Mouse (Mus musculus) MEL (cell line): ENCODE results near the gene Oit1. TPM values are rescaled to one million over a fixed set of nuclear protein-coding genes. Genes with fewer than 3 reads are reported as not detected.

ENCODE experiments used
- DNase-seq: peaks from one replicate; pipeline ENCODE4 v3.0.0; 2011; ENCODE audit warnings: low read depth, low spot score
- H3K27ac ChIP-seq: 2 replicates; pipeline ENCODE4 v1.5.1; 2012; ENCODE audit warnings: low read depth, mild to moderate bottlenecking, control low read depth, low read length, moderate library complexity; ENCODE audit not compliant: control insufficient read depth
- H3K27me3 ChIP-seq, 2 experiments: fragments of 150-350 bp in 1 of 2; sonication (generic) in 1 of 2; 2 replicates each; pipeline ENCODE4 v1.6.1; 2012; ENCODE audit warnings: low read length in 2 of 2, mild to moderate bottlenecking in 2 of 2, improper control_type of control experiment in 1 of 2, moderate library complexity in 1 of 2; ENCODE audit not compliant: insufficient read depth in 2 of 2, control insufficient read depth in 1 of 2
- H3K36me3 ChIP-seq, 2 experiments: 2 replicates each; pipeline ENCODE4 v1.6.1; 2012 to 2014; ENCODE audit warnings: low read length in 2 of 2, improper control_type of control experiment in 1 of 2, inconsistent platforms in 1 of 2, mild to moderate bottlenecking in 1 of 2; ENCODE audit not compliant: insufficient read depth in 2 of 2, control insufficient read depth in 1 of 2
- H3K4me1 ChIP-seq, 2 experiments: fragments of 150-350 bp in 1 of 2; sonication (generic) in 1 of 2; 2 replicates each; pipeline ENCODE4 v1.6.1; 2012; ENCODE audit warnings: low read length in 2 of 2, improper control_type of control experiment in 1 of 2, mild to moderate bottlenecking in 1 of 2; ENCODE audit not compliant: insufficient read depth in 2 of 2, control insufficient read depth in 1 of 2
- H3K4me3 ChIP-seq, 2 experiments: fragments of 150-350 bp in 1 of 2; sonication (generic) in 1 of 2; 2 replicates each; pipeline ENCODE4 v1.5.1; 2012; ENCODE audit warnings: low read depth in 2 of 2, low read length in 2 of 2, mild to moderate bottlenecking in 2 of 2, moderate library complexity in 2 of 2, control low read depth in 1 of 2, improper control_type of control experiment in 1 of 2; ENCODE audit not compliant: control insufficient read depth in 1 of 2, insufficient read depth in 1 of 2
- H3K79me2 ChIP-seq: 2 replicates; pipeline ENCODE4 v1.6.1; 2012; ENCODE audit warnings: mild to moderate bottlenecking, low read length, moderate library complexity; ENCODE audit not compliant: control insufficient read depth, poor library complexity, insufficient read depth
- H3K9ac ChIP-seq: 2 replicates; pipeline ENCODE4 v1.6.1; 2012; ENCODE audit warnings: low read depth, mild to moderate bottlenecking, control low read depth, low read length, moderate library complexity; ENCODE audit not compliant: control insufficient read depth, poor library complexity, severe bottlenecking
- H3K9me3 ChIP-seq: fragments of 150-350 bp; sonication (generic); replicated peaks from 2 replicates; pipeline ENCODE4 v1.6.1; 2012; ENCODE audit warnings: mild to moderate bottlenecking, low read length, improper control_type of control experiment, moderate library complexity; ENCODE audit not compliant: insufficient read depth
- CTCF ChIP-seq, 3 experiments: IDR thresholded peaks in 2 of 3; conservative IDR thresholded peaks in 1 of 3; 2 replicates each; pipeline ENCODE4 v1.5.1; 2011 to 2012; ENCODE audit warnings: low read length in 3 of 3, low read depth in 2 of 3, mild to moderate bottlenecking in 2 of 3, improper control_type of control experiment in 1 of 3, inconsistent platforms in 1 of 3, mixed read lengths in 1 of 3, moderate library complexity in 1 of 3; ENCODE audit not compliant: control insufficient read depth in 1 of 3, insufficient read depth in 1 of 3, poor library complexity in 1 of 3, severe bottlenecking in 1 of 3
- E2F4 ChIP-seq: IDR thresholded peaks from 2 replicates; pipeline ENCODE4 v1.6.1; 2011; ENCODE audit warnings: low read depth, low read length, improper control_type of control experiment, borderline replicate concordance
- ELF1 ChIP-seq: IDR thresholded peaks from 2 replicates; pipeline ENCODE4 v1.6.1; 2014; ENCODE audit warnings: low read depth, mild to moderate bottlenecking, inconsistent platforms, low read length, improper control_type of control experiment, moderate library complexity
- ETS1 ChIP-seq: IDR thresholded peaks from 2 replicates; pipeline ENCODE4 v1.6.1; 2012; ENCODE audit warnings: low read depth, mild to moderate bottlenecking, inconsistent platforms, low read length, improper control_type of control experiment, moderate library complexity
- GABPA ChIP-seq: IDR thresholded peaks from 2 replicates; pipeline ENCODE4 v1.6.1; 2012; ENCODE audit warnings: low read depth, mild to moderate bottlenecking, inconsistent platforms, low read length, improper control_type of control experiment, moderate library complexity
- GATA1 ChIP-seq: IDR thresholded peaks from 2 replicates; pipeline ENCODE4 v1.6.1; 2011; ENCODE audit warnings: low read depth, low read length, improper control_type of control experiment
- HCFC1 ChIP-seq: IDR thresholded peaks from 2 replicates; pipeline ENCODE4 v1.6.1; 2012; ENCODE audit warnings: low read depth, mild to moderate bottlenecking, inconsistent platforms, low read length, improper control_type of control experiment, moderate library complexity
- KAT2A ChIP-seq: conservative IDR thresholded peaks from 2 replicates; pipeline ENCODE4 v1.6.1; 2012; ENCODE audit warnings: low read depth, low read length, improper control_type of control experiment, inconsistent platforms
- MAFK ChIP-seq: IDR thresholded peaks from 2 replicates; pipeline ENCODE4 v1.6.1; 2011; ENCODE audit warnings: low read depth, mild to moderate bottlenecking, low read length, improper control_type of control experiment, borderline replicate concordance
- MAX ChIP-seq: IDR thresholded peaks from 2 replicates; pipeline ENCODE4 v1.6.1; 2011; ENCODE audit warnings: low read length, improper control_type of control experiment
- MEF2A ChIP-seq: IDR thresholded peaks from 2 replicates; pipeline ENCODE4 v1.6.1; 2014; ENCODE audit warnings: low read depth, mild to moderate bottlenecking, inconsistent platforms, low read length, improper control_type of control experiment; ENCODE audit not compliant: poor library complexity, insufficient replicate concordance, severe bottlenecking; ENCODE audit errors: extremely low read depth
- MXI1 ChIP-seq: IDR thresholded peaks from 2 replicates; pipeline ENCODE4 v1.6.1; 2011; ENCODE audit warnings: mild to moderate bottlenecking, low read depth, low read length, improper control_type of control experiment
- MYB ChIP-seq: IDR thresholded peaks from 2 replicates; pipeline ENCODE4 v1.6.1; 2011; ENCODE audit warnings: mild to moderate bottlenecking, low read depth, low read length, improper control_type of control experiment
- MYC ChIP-seq: IDR thresholded peaks from 2 replicates; pipeline ENCODE4 v1.6.1; 2011; ENCODE audit warnings: low read depth, mild to moderate bottlenecking, low read length, improper control_type of control experiment, moderate library complexity
- NELFE ChIP-seq: IDR thresholded peaks from 2 replicates; pipeline ENCODE4 v1.6.1; 2011; ENCODE audit warnings: low read depth, low read length, improper control_type of control experiment
- NRF1 ChIP-seq: IDR thresholded peaks from 2 replicates; pipeline ENCODE4 v1.6.1; 2014; ENCODE audit warnings: low read depth, mild to moderate bottlenecking, inconsistent platforms, low read length, improper control_type of control experiment, moderate library complexity; ENCODE audit not compliant: poor library complexity, insufficient read depth, severe bottlenecking
- POLR2A ChIP-seq, 2 experiments: IDR thresholded peaks; 2 replicates each; pipeline ENCODE4 v1.6.1; 2011 to 2012; ENCODE audit warnings: low read length in 2 of 2, mild to moderate bottlenecking in 2 of 2, control low read depth in 1 of 2, improper control_type of control experiment in 1 of 2, low read depth in 1 of 2, moderate library complexity in 1 of 2; ENCODE audit not compliant: control insufficient read depth in 1 of 2, insufficient read depth in 1 of 2, poor library complexity in 1 of 2
- POLR2AphosphoS5 ChIP-seq: IDR thresholded peaks from 2 replicates; pipeline ENCODE4 v1.6.1; 2012; ENCODE audit warnings: low read depth, borderline replicate concordance, mild to moderate bottlenecking, inconsistent platforms, low read length, moderate library complexity, mixed read lengths
- RAD21 ChIP-seq: IDR thresholded peaks from 2 replicates; pipeline ENCODE4 v1.6.1; 2011; ENCODE audit warnings: mild to moderate bottlenecking, low read depth, low read length, improper control_type of control experiment
- RCOR1 ChIP-seq: IDR thresholded peaks from 2 replicates; pipeline ENCODE4 v1.6.1; 2012; ENCODE audit warnings: low read depth, mild to moderate bottlenecking, inconsistent platforms, low read length, improper control_type of control experiment
- SIN3A ChIP-seq: IDR thresholded peaks from 2 replicates; pipeline ENCODE4 v1.6.1; 2012; ENCODE audit warnings: low read length, improper control_type of control experiment, inconsistent platforms
- TAL1 ChIP-seq: IDR thresholded peaks from 2 replicates; pipeline ENCODE4 v1.6.1; 2012; ENCODE audit warnings: mild to moderate bottlenecking, inconsistent platforms, low read length, moderate library complexity, mixed read lengths
- TBP ChIP-seq: IDR thresholded peaks from 2 replicates; pipeline ENCODE4 v1.8.0; 2011; ENCODE audit warnings: low read depth, low read length, improper control_type of control experiment
- TCF12 ChIP-seq: IDR thresholded peaks from 2 replicates; pipeline ENCODE4 v1.6.1; 2014; ENCODE audit warnings: low read depth, mild to moderate bottlenecking, inconsistent platforms, low read length, improper control_type of control experiment, moderate library complexity
- USF1 ChIP-seq: IDR thresholded peaks from 2 replicates; pipeline ENCODE4 v1.6.1; 2014; ENCODE audit warnings: low read depth, mild to moderate bottlenecking, inconsistent platforms, low read length, improper control_type of control experiment, moderate library complexity
- ZC3H11A ChIP-seq: IDR thresholded peaks from 2 replicates; pipeline ENCODE4 v1.6.1; 2012; ENCODE audit warnings: low read depth, mild to moderate bottlenecking, inconsistent platforms, low read length, improper control_type of control experiment
- ZKSCAN1 ChIP-seq: IDR thresholded peaks from 2 replicates; pipeline ENCODE4 v1.6.1; 2012; ENCODE audit warnings: low read depth, mild to moderate bottlenecking, inconsistent platforms, low read length, improper control_type of control experiment, moderate library complexity
- ZMIZ1 ChIP-seq: IDR thresholded peaks from 2 replicates; pipeline ENCODE4 v1.6.1; 2012; ENCODE audit warnings: low read depth, mild to moderate bottlenecking, inconsistent platforms, low read length, improper control_type of control experiment, moderate library complexity
- polyA plus RNA-seq, 2 experiments: library from polyadenylated mRNA; stranded (reverse) in 1 of 2; unstranded in 1 of 2; fragments of >175 nt in 1 of 2; fragments of >200 nt in 1 of 2; gene quantifications; 2 replicates each; pipeline versions ENCODE4 v1.2.1 to v1.2.4; 2012; ENCODE audit warnings: low replicate concordance in 2 of 2, low read depth in 1 of 2; ENCODE audit not compliant: insufficient read length in 2 of 2, insufficient read depth in 1 of 2, missing spikeins in 1 of 2
- total RNA-seq: library from RNA; depleted of rRNA; stranded (reverse); fragments of 300-350 nt; gene quantifications from 2 replicates; pipeline ENCODE4 v1.2.3, GENCODE M21; 2012

Oit1 gene
- total and polyA plus RNA-seq, 3 experiments: not detected

- Histone ChIP-seq H3K4me3 (no peak overlapping the region), H3K4me1 (no peaks in the 10 kb centered on the region), H3K9ac (no peak overlapping the region), H3K79me2 (no peaks in the 10 kb centered on the region), H3K36me3 (no peaks in the 10 kb centered on the region), H3K27me3 (no peaks in the 10 kb centered on the region)
- no peak for DNase-seq
- TF ChIP-seq MEF2A (no peak), MAFK (no peak), ELF1 (no peak), TBP (no peak), NELFE (no peak), ZKSCAN1 (no peak), MAX (no peak), NRF1 (no peak), TCF12 (no peak), TAL1 (no peak), HCFC1 (no peak), SIN3A (no peak), POLR2AphosphoS5 (no peak), GATA1 (no peak), POLR2A (IDR thresholded peaks at IDR 0.05; ENCODE audit: control insufficient read depth in 1 of 2, insufficient read depth in 1 of 2, low read depth in 1 of 2, low read length in 2 of 2, poor library complexity in 1 of 2) (no peak), GABPA (no peak)
- TF ChIP-seq, all 39 proteins: peak for 0
- Histone ChIP-seq H3K9me3 (no peaks in the 10 kb centered on the region), H3K27ac (no peak overlapping the region)
Observed at GRCm38 (mm10) chr14:8304082-8304481, 74.5 kb downstream of the Oit1 start.

- Histone ChIP-seq H3K27ac (no peak overlapping the region), H3K4me3 (no peak overlapping the region), H3K79me2 (no peaks in the 10 kb centered on the region), H3K36me3 (no peaks in the 10 kb centered on the region), H3K9ac (no peak overlapping the region), H3K27me3 (no peaks in the 10 kb centered on the region), H3K4me1 (no peaks in the 10 kb centered on the region), H3K9me3 (no peaks in the 10 kb centered on the region)
- DNase-seq: no peak
- TF ChIP-seq POLR2AphosphoS5 (no peak), E2F4 (no peak), ZC3H11A (no peak), ETS1 (no peak), RAD21 (no peak), USF1 (no peak), MAFK (no peak), GABPA (no peak), MYB (no peak), MXI1 (no peak), NELFE (no peak), RCOR1 (no peak), KAT2A (no peak), TCF12 (no peak), ELF1 (no peak), CTCF (IDR thresholded peaks at IDR 0.05 in 2 of 3, conservative IDR thresholded peaks at IDR 0.05 in 1 of 3; ENCODE audit: control insufficient read depth in 1 of 3, insufficient read depth in 1 of 3, low read depth in 2 of 3, low read length in 3 of 3, poor library complexity in 1 of 3, severe bottlenecking in 1 of 3) (no peak), ZMIZ1 (no peak), MYC (no peak)
Observed at GRCm38 (mm10) chr14:8302687-8303086, 75.9 kb downstream of the Oit1 start.
